Mouse (Mus musculus) adrenal gland, adult 8-10 months (tissue): ENCODE data around the gene Hcar2. TPM values are rescaled to one million over a fixed set of nuclear protein-coding genes. Genes with fewer than 3 reads are reported as not detected.

ENCODE experiments used
- DNase-seq: peaks from one replicate; pipeline ENCODE4 v3.0.0; 2022
- total RNA-seq, 4 experiments: library from RNA; stranded (reverse); gene quantifications; 2 replicates each; pipeline ENCODE4 v1.2.4; 2022

Hcar2 gene
- total RNA-seq, 4 experiments from 2014 or later, result 1.3 to 2.6 (median 1.5) TPM

DNA sequence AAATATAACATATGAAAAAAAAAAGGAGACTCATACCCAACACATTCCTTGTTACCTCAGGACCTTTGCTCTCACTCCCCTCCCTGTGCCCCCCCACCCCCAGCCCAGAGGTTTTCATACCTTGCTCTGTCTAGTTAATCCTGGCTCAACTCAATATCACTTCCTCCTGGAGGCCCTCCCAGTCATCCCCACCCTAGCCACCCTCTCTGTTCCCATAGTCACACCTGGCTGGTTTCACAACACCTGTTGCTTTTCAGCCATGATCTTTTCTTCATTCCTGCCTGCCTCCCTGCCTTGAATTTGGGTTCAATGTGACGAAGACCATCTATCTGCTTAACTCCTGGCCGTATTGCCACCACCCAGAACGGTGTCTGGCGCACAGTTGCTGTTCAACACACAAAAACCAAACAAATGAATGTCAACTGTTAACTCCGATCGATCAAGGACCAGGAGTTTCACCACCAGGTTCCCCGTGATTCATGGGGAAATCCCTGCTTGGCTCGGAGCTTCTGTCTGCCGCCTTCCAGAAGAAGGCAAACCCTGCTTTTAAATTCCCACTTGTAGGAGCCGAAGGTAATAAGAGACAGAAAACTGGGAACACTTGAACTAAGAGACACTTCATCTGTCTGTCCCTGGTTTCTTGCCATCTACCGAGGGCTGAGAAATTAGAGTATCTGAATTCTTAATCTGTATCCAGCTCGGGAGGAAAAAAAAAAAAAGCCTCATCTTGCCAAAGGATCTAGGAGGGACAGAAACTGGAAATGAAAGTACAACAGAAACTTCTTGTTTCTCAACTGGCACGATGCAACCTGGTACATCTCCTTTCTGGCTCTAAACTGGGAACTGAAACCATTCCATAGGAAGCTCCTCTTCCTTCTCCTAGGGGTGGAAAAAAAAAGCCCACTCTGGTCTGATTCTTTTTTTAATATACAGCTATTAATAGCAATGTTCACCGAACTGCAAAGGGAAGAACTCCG, 2.6 kb downstream of the Hcar2 start:
- no peak for DNase-seq

GRCm38 (mm10) chr5:123858798-123859197, 6.5 kb downstream of the Hcar2 start:
- DNase-seq, result no peak

GRCm38 (mm10) chr5:123854511-123854910, 10.8 kb downstream of the Hcar2 start:
- no peak for DNase-seq

- DNase-seq, result no peak
Observed at GRCm38 (mm10) chr5:123853877-123854504, 11.3 kb downstream of the Hcar2 start.

DNA sequence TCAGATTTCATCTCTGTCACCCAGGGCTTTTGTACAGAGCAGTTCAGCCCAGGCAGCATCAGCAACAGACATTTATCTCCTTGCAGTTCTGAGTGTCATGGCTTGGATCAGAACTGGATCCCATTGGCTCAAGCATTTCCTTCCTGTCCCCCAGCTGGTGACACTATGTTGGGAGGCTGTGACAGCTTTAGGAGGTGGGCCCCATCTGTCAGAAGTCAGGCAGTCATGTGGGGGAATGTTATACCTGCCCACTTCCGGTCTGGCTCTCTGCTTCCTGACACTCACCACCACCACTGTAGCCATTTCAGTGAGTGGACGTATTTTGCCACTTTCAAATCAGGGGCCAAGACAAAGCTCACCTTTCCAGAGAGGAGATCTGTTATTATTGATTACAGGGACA, 13.9 kb downstream of the Hcar2 start:
- no peak for DNase-seq

DNA sequence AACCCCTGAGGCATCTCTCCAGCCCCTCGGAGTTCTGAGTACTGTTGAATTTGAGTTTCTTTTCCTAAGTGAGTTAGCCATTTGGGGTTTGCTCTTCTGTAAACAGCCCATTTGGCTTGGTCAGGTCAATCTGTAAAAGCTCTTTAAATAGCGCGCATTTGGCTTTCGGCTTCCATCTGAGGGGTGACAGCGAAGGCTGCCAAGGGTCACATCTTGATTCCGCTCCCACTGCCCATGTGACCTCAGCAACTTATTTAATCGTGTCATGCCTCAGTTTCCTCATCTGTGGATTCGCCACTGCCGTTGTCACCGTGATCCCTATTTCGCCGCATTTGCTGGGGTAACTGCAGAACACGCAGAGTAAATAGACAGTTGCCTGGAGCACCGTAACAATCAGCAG, 21.0 kb downstream of the Hcar2 start:
- no peak for DNase-seq

DNA sequence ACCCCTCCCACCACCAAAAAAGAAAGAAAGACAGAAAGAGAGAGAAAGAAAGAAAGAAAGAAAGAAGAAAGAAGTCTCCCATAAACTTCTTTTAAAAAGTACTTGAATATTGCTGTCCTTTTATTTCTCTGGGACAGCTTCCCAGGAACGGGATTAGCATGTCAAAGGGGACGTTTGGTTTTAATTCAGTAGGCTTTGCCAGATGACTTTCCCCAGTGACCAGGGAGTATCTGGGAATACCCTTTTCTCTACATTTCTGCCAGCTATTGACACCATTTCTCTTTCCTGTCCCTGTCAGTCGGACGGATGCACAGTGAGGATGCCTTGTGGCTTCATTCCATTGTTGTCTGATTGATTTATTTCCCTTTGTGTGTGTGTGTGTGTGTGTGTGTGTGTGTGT, 21.5 kb downstream of the Hcar2 start:
- no peak for DNase-seq

- DNase-seq, result no peak
Observed at GRCm38 (mm10) chr5:123842935-123843282, 22.4 kb downstream of the Hcar2 start.

DNA sequence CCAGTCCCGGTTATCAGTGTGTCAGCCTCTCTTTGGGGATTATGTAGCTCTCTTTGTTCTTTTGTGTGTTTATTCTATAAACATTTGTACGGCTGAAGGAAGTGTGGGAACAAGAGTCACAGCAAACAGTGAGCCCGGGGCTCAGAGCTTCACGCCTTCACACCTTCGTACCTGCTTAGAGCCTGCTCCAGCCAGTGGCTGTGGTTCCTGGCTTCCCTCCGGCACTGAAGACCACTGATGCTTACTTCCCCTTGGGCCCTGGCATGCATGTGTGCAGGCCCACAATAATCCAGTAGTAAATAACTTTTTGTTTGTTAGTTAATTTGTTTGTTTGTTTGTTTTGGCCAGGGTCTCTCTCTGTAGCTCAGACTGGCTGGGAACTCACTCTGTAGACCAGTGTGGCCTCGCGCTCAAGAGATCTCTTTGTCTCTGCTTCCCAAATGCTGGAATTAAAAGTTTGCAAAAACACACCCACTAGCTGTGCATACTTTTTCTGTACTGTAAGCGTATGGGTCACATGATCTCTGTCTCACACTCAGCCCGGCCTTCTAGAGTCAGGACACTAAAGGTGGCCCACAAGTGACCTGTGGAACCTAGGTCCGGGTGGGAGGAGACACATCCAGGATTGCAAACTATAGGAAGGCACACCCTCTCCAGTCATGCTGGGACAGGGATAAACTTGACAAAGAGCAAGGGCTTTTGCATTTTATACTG, 22.9 kb downstream of the Hcar2 start:
- DNase-seq, result no peak

- no peak for DNase-seq
Observed at GRCm38 (mm10) chr5:123837371-123837770, 27.9 kb downstream of the Hcar2 start.

- DNase-seq, result no peak
Observed at GRCm38 (mm10) chr5:123834836-123835235, 30.5 kb downstream of the Hcar2 start.

DNA sequence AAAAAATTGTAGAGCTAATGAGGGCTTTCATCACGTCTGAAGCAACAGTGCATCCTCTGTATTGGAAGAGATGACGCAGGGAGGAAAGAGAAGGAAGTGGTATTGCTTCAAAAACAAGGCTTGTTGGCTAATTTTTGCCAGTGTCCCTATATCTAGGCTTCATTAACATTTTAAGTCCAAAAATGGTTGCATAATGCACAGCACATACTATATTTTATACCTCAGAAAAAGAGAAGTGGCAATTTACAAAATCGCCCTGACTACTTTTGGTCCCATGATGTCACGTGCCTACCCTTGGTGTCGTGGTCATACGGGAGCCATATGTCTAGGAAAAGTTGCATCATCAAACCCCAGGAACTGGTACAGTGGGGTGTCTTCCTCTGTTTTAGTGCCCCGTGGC, 33.0 kb downstream of the Hcar2 start:
- DNase-seq, result no peak

DNA sequence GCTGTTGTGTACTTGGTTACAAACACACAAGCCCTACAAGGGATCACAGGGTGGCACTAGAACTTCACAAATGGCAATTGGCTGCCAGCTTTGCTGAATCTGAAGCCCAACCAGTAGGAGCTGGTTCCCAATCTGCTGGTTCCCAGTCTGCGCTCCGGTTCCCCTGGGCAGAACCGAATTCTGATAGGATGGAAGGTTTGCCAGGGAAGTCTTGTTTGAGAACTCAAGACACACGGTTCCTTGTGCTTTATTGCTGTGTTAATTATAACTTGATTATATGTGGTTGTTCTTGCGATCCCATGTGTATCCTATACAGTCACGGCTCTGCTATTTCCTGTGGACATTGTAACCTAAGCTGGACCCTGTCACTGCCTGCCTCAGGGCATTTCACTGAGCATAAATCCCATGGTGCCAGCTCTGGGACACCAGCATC, 37.6 kb downstream of the Hcar2 start:
- DNase-seq, result peak; percentile 8

DNA sequence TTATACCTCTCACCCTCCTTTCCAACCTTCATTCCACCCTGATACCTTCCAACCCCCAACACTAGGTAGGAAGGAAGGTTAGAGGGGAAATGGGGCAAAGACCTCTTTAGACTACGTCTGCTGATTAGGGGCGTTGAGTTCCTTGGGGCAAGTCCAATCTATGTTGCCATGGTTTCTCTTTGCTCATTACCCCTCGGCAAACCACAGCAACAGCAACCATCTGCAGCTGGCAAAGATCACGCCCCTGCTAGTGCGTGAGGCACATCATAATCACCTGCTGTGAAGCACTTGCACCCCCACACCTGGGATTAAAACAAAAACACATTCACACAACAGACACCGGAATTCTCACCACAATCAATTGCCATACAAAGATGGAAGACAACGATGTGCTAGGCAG, 42.6 kb downstream of the Hcar2 start:
- no peak for DNase-seq

DNA sequence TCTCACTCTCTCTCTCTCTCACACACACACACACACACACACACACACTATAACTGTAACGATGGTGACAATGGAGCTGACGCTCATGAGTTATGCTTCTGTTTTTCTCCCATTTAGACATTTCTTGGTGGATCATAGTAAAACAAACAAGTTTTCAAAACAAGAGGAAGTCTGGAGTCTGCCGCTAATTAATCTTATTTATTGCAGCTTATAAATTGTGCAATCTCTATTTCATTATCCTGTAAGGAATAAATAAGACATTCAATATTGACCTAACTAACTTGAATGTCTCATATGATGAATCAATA, 44.1 kb downstream of the Hcar2 start:
- no peak for DNase-seq

DNA sequence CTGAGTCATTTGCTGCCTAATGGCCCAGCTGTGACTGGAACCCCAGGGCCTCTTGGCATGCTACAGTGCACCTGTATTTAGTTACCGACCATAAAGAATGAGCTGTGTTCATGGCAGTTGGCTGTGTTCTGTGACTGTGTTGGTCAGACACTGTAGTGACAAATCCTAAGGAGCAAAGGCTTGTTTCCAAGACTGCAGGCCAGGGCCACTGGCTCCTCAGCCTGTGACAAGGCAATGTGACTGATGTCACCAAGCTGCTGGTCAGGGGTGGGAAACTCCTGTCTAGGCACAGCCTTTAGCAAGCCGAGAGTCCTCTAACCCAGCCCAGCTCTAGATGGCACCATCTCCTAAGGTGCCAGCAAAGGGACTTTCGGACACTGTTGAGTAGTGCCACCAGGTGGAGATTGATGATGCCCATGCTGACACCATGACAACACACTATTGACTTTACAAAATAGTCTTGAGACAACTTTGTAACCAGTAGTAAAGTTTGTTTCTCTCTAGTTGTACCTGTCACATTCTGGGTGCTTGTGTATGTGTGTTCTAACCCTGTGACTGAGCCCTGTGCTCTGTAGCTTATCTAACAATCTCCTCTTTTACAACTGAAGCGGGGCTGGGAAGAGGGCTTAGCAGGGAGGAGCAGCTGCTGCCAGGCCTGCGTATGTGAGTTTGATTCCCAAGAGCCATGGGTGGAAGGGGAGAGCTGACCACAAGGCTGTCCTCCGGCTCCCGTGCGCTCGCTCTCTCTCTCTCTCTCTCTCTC, 44.6 kb downstream of the Hcar2 start:
- no peak for DNase-seq

GRCm38 (mm10) chr5:123818941-123819577, 46.2 kb downstream of the Hcar2 start:
- no peak for DNase-seq

DNA sequence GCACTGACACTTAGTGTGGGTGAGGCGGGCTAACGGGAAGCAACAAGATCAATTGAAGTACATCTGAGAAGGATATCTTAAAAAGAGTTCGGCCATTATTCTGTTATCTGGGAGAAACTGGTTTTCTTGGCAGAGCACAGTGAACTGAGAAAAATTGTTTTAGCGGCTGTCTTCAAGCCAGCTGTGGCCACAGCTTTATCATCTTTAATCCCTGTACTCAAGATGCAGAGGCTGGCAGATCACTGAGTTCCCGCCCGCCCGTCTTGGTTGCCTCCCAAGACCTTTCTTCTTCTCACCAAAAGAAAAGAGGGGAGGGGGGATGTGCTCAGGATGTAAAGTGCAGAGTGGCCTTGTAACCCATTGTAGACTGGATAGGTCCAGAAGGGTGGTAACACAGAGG, 48.4 kb downstream of the Hcar2 start:
- no peak for DNase-seq
